Mouse (Mus musculus) right cerebral cortex, postnatal 4 days (tissue): ENCODE results near the gene Prkacb.

Source experiments
- DNase-seq: peaks from one replicate; pipeline ENCODE4 v3.0.0-alpha.2; 2022

The Prkacb gene

DNA sequence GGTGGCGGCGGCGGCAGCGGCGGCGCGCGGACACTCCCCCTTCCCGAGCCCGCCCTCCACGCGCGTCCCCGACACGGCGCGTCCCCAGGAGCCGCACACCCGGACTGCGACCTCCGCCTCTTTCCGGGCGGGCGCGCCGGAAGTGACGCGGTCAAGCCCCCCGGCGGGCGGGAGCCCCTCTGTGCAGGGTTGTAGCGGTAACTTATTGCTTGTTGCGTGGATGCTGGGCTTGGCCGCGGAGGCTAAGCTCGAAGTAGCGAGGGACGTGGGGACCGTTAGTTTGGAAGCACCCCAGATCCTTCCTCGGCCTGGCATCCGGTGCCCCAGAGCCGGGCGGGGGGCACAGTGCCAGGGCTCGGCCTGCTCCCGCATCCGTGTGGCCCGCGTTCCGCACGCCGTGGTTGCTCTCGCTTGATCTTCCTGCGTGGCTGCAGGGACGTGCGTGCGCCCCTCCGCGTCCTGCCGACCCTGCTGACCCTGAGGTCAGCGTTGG, at the start of gene Prkacb:
TSS of gene Prkacb (minus strand) at position 90 of the 493 bp plus-strand sequence.
- peak; percentile 92 for DNase-seq

GRCm38 (mm10) chr3:146860308-146860707, 47.5 kb upstream of the Prkacb start:
- no peak for DNase-seq

GRCm38 (mm10) chr3:146857373-146857772, 44.6 kb upstream of the Prkacb start:
- no peak for DNase-seq

GRCm38 (mm10) chr3:146854473-146855087, 41.8 kb upstream of the Prkacb start:
- DNase-seq: no peak

- DNase-seq: peak; percentile 81
Observed at GRCm38 (mm10) chr3:146851966-146852891, 39.4 kb upstream of the Prkacb start, which contains the start of gene Ttll7. Gene Ttll7, plus strand, starts transcription at chr3:146852367.

- no peak for DNase-seq
Observed at GRCm38 (mm10) chr3:146849360-146849759, 36.6 kb upstream of the Prkacb start.

DNA sequence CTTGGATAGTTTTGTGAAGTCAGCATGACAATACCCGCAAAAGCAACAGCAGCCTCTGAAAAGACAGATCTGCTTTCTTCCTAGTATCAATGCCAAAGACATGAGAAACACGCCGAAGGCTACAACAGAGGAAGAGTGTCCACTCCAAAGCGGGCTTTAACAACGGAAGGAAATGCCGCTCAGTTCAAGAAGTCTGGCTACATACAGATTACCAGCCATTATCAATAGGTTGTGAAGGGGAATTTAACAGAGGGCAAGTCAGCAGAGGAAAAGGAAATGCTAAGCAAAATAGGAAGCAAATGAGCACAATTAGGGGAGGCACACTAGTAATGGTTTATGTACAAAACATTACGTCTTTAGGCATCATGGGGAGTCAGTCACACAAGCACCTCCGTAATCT, 35.3 kb upstream of the Prkacb start:
- no peak for DNase-seq

- no peak for DNase-seq
Observed at GRCm38 (mm10) chr3:146846237-146846636, 33.4 kb upstream of the Prkacb start.

GRCm38 (mm10) chr3:146843470-146843869, 30.7 kb upstream of the Prkacb start:
- no peak for DNase-seq

- DNase-seq: no peak
Observed at GRCm38 (mm10) chr3:146842766-146843165, 30.0 kb upstream of the Prkacb start.

DNA sequence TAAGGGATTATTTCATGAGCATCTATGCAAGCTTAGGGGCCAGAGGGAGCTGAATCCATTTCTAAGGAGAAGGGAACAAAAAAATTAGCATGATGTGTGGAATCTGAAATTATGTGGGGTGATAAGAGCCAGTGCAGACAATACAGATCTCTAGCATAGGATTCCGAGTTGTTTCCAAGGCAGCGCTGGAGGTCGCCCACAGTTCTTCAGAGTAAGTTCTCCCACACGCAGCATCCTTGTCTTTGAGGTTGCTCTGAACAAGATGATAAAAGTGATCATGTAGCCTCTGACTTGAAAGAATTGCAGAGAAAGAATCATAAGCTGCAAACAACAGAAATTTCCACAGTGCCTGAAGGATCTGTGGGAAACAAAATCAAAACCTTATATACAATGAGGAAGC, 7.9 kb upstream of the Prkacb start:
- no peak for DNase-seq

- no peak for DNase-seq
Observed at GRCm38 (mm10) chr3:146813624-146814023, 834 bp upstream of the Prkacb start.

DNA sequence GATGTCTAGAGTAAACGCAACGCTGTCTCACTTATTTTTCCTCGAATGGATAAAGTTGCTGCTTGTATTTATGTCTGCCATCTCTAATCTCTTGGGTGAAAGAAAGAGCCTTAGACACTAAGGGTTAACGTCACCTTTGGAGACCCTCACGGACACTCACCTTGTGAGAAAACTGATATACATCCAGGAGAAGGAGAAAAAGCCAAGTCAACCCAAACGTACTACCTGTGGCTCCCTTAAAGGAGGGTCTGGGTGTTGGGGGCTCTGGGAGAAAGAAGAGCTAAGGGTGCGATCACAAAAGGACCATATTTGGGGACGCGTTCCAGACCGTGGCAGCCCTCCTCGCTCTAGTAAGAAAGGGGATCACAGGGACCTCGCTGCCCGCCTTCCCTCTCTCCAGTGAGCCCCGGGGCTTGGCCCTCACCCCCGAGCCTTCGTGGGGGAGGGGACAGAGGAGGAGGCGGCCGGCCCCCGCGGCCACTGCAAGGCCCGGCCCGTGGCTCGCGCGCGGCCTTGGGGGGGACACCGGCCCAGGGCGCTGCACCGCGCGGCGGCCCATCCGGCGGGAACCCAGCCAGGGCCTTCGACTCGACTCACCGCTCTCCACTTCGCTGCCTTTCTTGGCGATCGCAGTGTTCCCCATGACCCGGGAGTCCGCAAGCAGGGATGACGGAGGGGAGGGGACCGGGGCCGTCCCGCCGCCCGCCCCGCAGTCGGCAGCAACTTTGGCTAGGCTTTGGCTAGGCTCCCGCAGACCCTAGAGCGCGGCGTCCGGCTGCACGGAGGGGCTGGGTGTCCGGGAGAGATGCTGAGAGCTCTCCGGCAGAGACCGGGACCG, 530 bp downstream of the Prkacb start:
- peak; percentile 57 for DNase-seq

GRCm38 (mm10) chr3:146793554-146794257, 19.1 kb downstream of the Prkacb start:
- no peak for DNase-seq

- DNase-seq: no peak
Observed at GRCm38 (mm10) chr3:146792144-146792748, 20.5 kb downstream of the Prkacb start.

- no peak for DNase-seq
Observed at GRCm38 (mm10) chr3:146784233-146784632, 28.6 kb downstream of the Prkacb start.

DNA sequence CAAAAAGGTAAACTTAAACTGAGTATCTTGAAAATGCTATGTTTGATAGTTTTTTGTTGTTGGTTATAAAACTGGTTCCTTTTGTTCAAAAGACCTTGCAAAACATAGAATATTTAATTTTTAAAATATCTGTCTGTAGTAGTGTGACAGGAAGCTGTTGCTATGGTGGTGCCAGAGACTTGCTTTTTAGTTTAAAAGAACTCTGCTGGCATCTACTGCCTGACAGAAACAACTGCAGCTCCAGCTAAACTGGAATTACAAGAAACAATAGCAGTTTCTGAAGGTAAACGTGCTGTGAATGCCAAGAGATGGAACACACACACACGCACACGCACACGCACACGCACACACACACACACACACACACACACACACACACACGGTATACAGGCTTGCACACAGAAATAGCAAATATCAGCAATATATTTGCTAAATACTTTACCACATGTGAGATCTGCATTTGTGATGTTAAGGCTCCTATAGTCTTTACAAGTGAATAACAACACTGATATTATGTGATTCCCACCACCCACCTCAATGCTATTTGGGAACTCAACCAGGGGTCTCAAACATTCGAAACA, 29.1 kb downstream of the Prkacb start:
- no peak for DNase-seq

GRCm38 (mm10) chr3:146782548-146782947, 30.2 kb downstream of the Prkacb start:
- no peak for DNase-seq

- no peak for DNase-seq
Observed at GRCm38 (mm10) chr3:146781131-146781530, 31.7 kb downstream of the Prkacb start.

GRCm38 (mm10) chr3:146780241-146780640, 32.5 kb downstream of the Prkacb start:
- no peak for DNase-seq

DNA sequence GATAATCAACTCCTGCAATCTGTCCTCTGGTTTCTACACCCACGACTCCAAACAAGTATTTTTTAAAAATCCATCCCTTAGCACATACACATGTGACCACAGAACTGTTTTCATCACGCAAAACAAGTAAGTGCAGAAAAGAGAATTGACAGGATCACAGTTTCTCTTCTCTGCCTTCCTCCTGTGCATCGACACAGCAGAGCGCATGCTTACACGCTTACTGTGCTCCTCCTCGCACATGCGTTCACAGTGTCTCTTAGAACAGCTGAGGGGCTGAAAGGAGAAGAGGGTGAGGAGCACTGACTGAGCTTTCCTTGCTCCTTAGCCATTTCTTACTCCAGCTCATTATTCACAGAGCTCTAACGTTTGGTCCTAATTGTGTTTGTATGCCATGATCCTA, 33.9 kb downstream of the Prkacb start:
- no peak for DNase-seq
